15 mouse cellular contexts compared by ENCODE assay signal in the genomic region with DNA sequence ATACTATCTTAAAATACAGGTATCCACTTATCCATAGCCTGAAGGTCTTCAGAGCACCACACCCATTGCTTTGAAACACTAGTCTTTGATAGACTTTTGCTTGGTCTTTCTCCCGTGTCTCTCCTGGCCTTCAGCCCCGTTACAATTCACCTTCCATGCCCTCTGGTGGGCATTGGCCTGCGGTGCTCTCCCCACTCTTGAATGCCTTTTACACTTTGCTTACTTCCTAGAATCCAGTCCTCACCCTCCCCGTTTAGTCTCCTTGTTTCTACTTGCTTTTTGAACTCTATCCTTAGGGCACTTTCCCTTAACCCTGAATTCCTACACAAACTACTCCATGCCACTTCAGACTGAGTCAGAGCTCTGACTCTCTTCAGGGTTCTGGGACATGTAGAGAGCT.
"Had no signal": no experiment of that assay in that cellular context is flagged by ENCODE, and none has a peak within 500 bp of the region (broad histone marks: within the 10 kb centered on the region; RNA-seq: fewer than 3 reads in every experiment).

No protein-coding gene starts in this region.

- H3K9ac ChIP-seq: limb, embryonic 15.5 days; liver, embryonic 13.5 days; neural tube, embryonic 13.5 days had no signal

- H3K27me3 ChIP-seq: limb, embryonic 15.5 days; liver, embryonic 13.5 days; neural tube, embryonic 13.5 days had no signal

- H3K36me3 ChIP-seq: limb, embryonic 15.5 days; liver, embryonic 13.5 days; neural tube, embryonic 13.5 days had no signal

- H3K4me2 ChIP-seq: limb, embryonic 15.5 days; liver, embryonic 13.5 days; neural tube, embryonic 13.5 days had no signal

- H3K27ac ChIP-seq: limb, embryonic 15.5 days; liver, embryonic 13.5 days; neural tube, embryonic 13.5 days had no signal

- H3K9me3 ChIP-seq: limb, embryonic 15.5 days; liver, embryonic 13.5 days; neural tube, embryonic 13.5 days had no signal

- H3K4me3 ChIP-seq: limb, embryonic 15.5 days; liver, embryonic 13.5 days; neural tube, embryonic 13.5 days had no signal

- H3K4me1 ChIP-seq: limb, embryonic 15.5 days had no signal

- DNase-seq: kidney, adult 11 months; kidney, postnatal 14 days; layer of hippocampus, adult 9-11 months; layer of hippocampus, postnatal 36 days; liver, embryonic 13.5 days; lung, adult 18-20 months; lung, postnatal 10 days; midbrain, embryonic 14.5 days; retina, postnatal 1 day; right cerebral cortex, postnatal 4 days; spleen, adult 18-20 months; thymus, adult 2 months; thymus, postnatal 25 days had no signal
